Mouse (Mus musculus): Measurements from ENCODE around the gene Vamp8.

- TF ChIP-seq POU5F1 (IDR thresholded peaks at IDR 0.05; ENCODE audit: borderline replicate concordance, low read length): no peak
- TF ChIP-seq CTCF (conservative IDR thresholded peaks at IDR 0.05; ENCODE audit: low read length): no peak; the same call in 1 of the 2 replicates
Observed at GRCm38 (mm10) chr6:72378510-72379234, 11.8 kb downstream of the Vamp8 start.

Measured in E14TG2a.4 (cell line).